Mouse (Mus musculus) spleen, adult 2 months (tissue): ENCODE measurements around the gene Fam163a.

Source experiments
- CTCF ChIP-seq: fragments of 200-500 bp; IDR thresholded peaks from 2 replicates; pipeline ENCODE4 v1.5.1; 2011; ENCODE audit warnings: mild to moderate bottlenecking, inconsistent platforms; ENCODE audit not compliant: insufficient read depth, insufficient read length, insufficient replicate concordance; ENCODE audit errors: extremely low read depth
- POLR2A ChIP-seq: fragments of 200-500 bp; IDR thresholded peaks from 2 replicates; pipeline ENCODE4 v1.6.1; 2011; ENCODE audit warnings: low read depth, low read length, inconsistent platforms

GRCm38 (mm10) chr1:156203961-156204655 is 718 bp downstream of the Fam163a start:
- TF ChIP-seq CTCF (no peak), POLR2A (no peak)
